Mouse (Mus musculus): ENCODE results near the gene Mtnr1a. TPM values are rescaled to one million over a fixed set of nuclear protein-coding genes. Genes with fewer than 3 reads are reported as not detected.

The Mtnr1a gene
- polyA plus RNA-seq, 1 experiment from 2014 or later, result not detected

Other genes with a start within 250 kb of the Mtnr1a start
- gene Fat1, start 133.7 kb upstream of the Mtnr1a start, polyA plus RNA-seq (2015; fragmentation: Nextera tagmentation; extraction: Ambion mirVana), result 10.4 and 13.8 TPM in 2 replicates
- gene F11, start 192.9 kb downstream of the Mtnr1a start, polyA plus RNA-seq (2015; fragmentation: Nextera tagmentation; extraction: Ambion mirVana), result 0.07 TPM in 1 of 2 replicates, not detected in the other
- not detected in 2 replicates for gene Klkb1, start 225.7 kb downstream of the Mtnr1a start, polyA plus RNA-seq (2015; fragmentation: Nextera tagmentation; extraction: Ambion mirVana)
- 0.11 TPM in 1 of 2 replicates, not detected in the other for gene Gm45753, start 239.3 kb downstream of the Mtnr1a start, polyA plus RNA-seq (2015; fragmentation: Nextera tagmentation; extraction: Ambion mirVana)